Mouse (Mus musculus) G1E (cell line): ENCODE data around the gene Tubb4b. TPM values are rescaled to one million over a fixed set of nuclear protein-coding genes. Genes with fewer than 3 reads are reported as not detected.
A peak's percentile ranks its signal among the peaks of the same experiment; 100 is the strongest.
"Not testable (repeated sequence)": the region's sequence is repeated elsewhere in the genome, so short reads cannot be mapped to it uniquely, and the experiment has no call there.

Source experiments
- ATAC-seq: 2 replicates; pipeline ENCODE4 v1.8.0; 2016; ENCODE audit warnings: mild to moderate bottlenecking; ENCODE audit not compliant: insufficient number of reproducible peaks, poor library complexity, low FRiP score, severe bottlenecking; ENCODE audit errors: extremely low read depth
- DNase-seq: peaks from one replicate; pipeline ENCODE4 v3.0.0; 2012; ENCODE audit warnings: low spot score
- H3K27me3 ChIP-seq: 2 replicates; pipeline ENCODE4 v1.6.1; 2012; ENCODE audit warnings: mild to moderate bottlenecking, low read length, inconsistent platforms; ENCODE audit not compliant: insufficient read depth
- H3K36me3 ChIP-seq: replicated peaks from 2 replicates; pipeline ENCODE3; 2012; ENCODE audit warnings: mild to moderate bottlenecking, inconsistent platforms
- H3K4me1 ChIP-seq: 2 replicates; pipeline ENCODE4 v1.6.1; 2012; ENCODE audit warnings: low read depth, low read length, inconsistent platforms, mixed read lengths; ENCODE audit not compliant: insufficient read depth
- H3K4me3 ChIP-seq: 2 replicates; pipeline ENCODE4 v1.5.1; 2012; ENCODE audit warnings: low read depth, mild to moderate bottlenecking, inconsistent platforms, low read length, moderate library complexity, mixed read lengths
- H3K9me3 ChIP-seq: replicated peaks from 2 replicates; pipeline ENCODE4 v1.6.1; 2012; ENCODE audit warnings: inconsistent platforms
- CTCF ChIP-seq: IDR thresholded peaks from 2 replicates; pipeline ENCODE4 v1.5.1; 2012; ENCODE audit warnings: low read depth, low read length, inconsistent platforms, mixed read lengths
- GATA1 ChIP-seq: IDR thresholded peaks from 2 replicates; pipeline ENCODE4 v1.6.1; 2012; ENCODE audit warnings: borderline replicate concordance, low read length, inconsistent platforms, mixed read lengths
- GATA2 ChIP-seq: IDR thresholded peaks from 2 replicates; pipeline ENCODE4 v1.6.1; 2012; ENCODE audit warnings: low read depth, low read length, inconsistent platforms, borderline replicate concordance
- POLR2AphosphoS5 ChIP-seq: IDR thresholded peaks from 2 replicates; pipeline ENCODE4 v1.6.1; 2012; ENCODE audit warnings: low read depth, low read length, inconsistent platforms; ENCODE audit not compliant: insufficient replicate concordance
- TAL1 ChIP-seq: conservative IDR thresholded peaks from 2 replicates; pipeline ENCODE4 v1.6.1; 2012; ENCODE audit warnings: low read depth, low read length, inconsistent platforms, mixed read lengths
- polyA plus RNA-seq: library from polyadenylated mRNA; stranded (reverse); fragments of >175 nt; gene quantifications from 2 replicates; pipeline ENCODE4 v1.2.3, GENCODE M21; 2012
- total RNA-seq, 2 experiments: library from RNA; stranded (forward) in 1 of 2; stranded (reverse) in 1 of 2; fragments of 200-1000 nt in 1 of 2; fragments of >200 nt in 1 of 2; fragmentation: Nextera tagmentation in 1 of 2; gene quantifications; 2 replicates each; pipeline ENCODE4 v1.2.3; 2014 to 2017

The Tubb4b gene
- total and polyA plus RNA-seq, 3 experiments = 427 to 799 (median 639) TPM

DNA sequence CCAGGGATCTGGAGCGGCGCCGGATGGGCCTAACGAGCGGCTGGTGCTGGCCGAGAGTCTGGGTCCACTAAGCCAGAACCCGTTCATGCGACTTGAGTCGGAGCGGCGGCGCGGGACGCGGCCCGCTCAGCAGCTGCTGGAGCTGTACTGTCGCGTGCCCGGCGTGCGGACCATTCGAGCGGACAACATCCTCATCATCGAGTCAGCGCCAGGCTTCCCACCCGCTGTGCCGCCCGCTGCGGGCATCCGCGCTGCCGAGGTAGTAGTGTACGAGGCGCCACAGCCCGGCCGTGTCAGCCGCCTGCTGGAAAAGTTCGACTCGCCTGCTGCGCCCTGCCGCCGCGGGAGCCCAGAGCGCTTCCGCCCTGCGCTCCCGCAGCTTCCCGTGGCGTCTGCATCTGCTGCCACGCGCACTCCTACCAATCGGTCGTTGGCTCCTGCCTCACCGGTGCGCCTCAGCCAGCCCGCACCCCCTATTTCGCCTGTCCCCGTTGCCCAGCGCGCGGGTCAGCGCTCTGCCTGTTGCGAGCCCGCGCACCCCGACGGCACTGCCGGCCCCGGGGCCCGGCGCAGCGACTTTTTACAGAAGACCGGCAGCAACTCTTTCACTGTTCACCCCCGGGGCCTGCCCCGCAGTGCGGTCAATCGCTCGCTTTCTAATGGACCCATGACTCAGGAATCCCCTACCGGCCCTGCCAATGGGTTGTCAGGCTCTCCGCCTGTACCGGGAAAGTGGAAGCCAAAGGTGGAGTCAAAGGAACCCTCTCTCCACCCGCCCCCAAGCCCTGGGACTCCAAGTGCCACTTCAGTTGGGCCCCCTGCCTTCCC lies 38.5 kb upstream of the Tubb4b start:
- Histone ChIP-seq H3K27me3 (no peaks in the 10 kb centered on the region), H3K4me1 (peaks cover 70% of the 10 kb centered on the region), H3K4me3 (peak overlapping the region; percentile 89), H3K9me3 (no peaks in the 10 kb centered on the region), H3K36me3 (peaks cover 52% of the 10 kb centered on the region)
- no peak for DNase-seq
- TF ChIP-seq POLR2AphosphoS5 = no peak
- no peak for TF ChIP-seq GATA2
- TF ChIP-seq GATA1 = no peak
- TF ChIP-seq CTCF = no peak
- TF ChIP-seq TAL1 = no peak
- no peak for ATAC-seq

DNA sequence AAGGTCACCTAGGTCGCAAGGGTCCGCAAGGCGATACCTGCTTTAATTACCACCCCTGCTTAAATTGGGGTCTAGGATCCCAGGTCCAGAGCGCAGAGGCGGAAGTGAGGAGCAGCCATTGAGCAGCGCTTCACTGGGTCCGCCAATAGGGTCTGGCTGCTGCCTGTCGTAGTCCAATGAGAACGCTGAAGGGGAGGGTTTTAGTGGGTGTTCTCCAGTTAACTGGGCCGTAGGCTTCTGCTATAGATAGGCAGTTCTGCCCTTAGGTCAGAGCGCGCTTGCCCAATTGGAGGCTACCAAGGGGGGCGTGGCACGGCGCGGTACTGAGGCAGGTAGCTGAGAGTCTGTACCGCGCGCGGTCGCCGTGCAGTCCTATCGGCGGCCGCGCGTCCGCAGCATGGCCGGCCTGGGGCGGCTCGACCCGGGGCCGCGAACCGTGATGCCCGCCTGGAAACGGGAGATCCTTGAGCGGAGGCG lies 37.8 kb upstream of the Tubb4b start, which contains the start of gene Tprn:
Tprn (plus strand) TSS at position 328 of the 477 bp plus-strand sequence.
- H3K9me3 ChIP-seq = no peaks in the 10 kb centered on the region
- H3K27me3 ChIP-seq = no peaks in the 10 kb centered on the region
- peak; percentile 99 for DNase-seq
- TF ChIP-seq GATA1 (no peak), TAL1 (no peak), CTCF (no peak), GATA2 (no peak), POLR2AphosphoS5 (no peak)
- H3K4me1 ChIP-seq = peaks cover 66% of the 10 kb centered on the region
- ATAC-seq = peak; percentile 98
- H3K36me3 ChIP-seq = peaks cover 45% of the 10 kb centered on the region
- H3K4me3 ChIP-seq = peak within 1 kb of the TSS; percentile 89

DNA sequence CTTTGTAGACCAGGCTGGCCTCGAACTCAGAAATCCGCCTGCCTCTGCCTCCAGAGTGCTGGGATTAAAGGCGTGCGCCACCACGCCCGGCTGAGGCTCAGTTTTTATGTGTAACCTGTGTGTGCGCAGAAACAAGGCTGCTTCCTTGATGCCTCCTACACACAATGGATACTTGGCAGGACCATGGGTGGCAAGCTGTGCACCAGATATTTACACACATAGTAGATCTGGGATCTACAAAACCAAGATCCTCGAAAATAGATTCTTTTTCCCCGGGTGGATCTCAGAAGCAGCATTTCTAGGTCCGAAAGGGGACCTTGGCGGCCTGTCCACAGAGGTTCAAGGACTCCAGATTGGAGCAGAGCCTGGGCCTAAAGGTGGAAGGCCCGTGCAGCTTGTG lies 37.4 kb upstream of the Tubb4b start:
- H3K4me1 ChIP-seq = peaks cover 65% of the 10 kb centered on the region
- no peak for ATAC-seq

DNA sequence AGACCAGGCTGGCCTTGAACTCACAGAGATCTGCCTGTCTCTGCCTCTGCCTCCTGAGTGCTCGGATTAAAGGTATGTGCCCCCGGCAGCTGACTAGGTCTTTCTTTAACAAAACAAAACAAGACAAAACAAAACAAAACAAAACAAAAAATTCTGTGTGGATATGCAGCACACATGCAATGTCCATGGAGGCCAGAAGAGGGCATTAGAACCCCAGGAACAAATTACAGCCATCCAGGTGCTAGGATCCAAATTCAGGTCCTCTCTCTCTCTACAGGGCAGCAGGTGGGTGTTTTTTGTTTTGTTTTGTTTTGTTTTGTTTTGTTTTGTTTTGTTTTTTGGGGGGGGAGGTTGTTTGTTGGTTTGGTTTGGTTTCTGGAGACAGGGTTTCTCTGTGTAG lies 34.4 kb upstream of the Tubb4b start:
- no peak for TF ChIP-seq POLR2AphosphoS5
- TF ChIP-seq CTCF = peak; percentile 46; the same call in 1 of the 2 replicates
- no peaks in the 10 kb centered on the region for H3K27me3 ChIP-seq
- peaks cover 20% of the 10 kb centered on the region for H3K36me3 ChIP-seq
- no peaks in the 10 kb centered on the region for H3K9me3 ChIP-seq
- no peak for ATAC-seq
- H3K4me3 ChIP-seq = no peak overlapping the region
- H3K4me1 ChIP-seq = peaks cover 48% of the 10 kb centered on the region
- no peak for DNase-seq

More for the DNA sequence above, 37.4 kb upstream of the Tubb4b start:
- H3K9me3 ChIP-seq = no peaks in the 10 kb centered on the region
- no peaks in the 10 kb centered on the region for H3K27me3 ChIP-seq
- H3K36me3 ChIP-seq = peaks cover 43% of the 10 kb centered on the region
- TF ChIP-seq TAL1 (no peak), GATA1 (no peak), GATA2 (no peak), POLR2AphosphoS5 (no peak), CTCF (no peak)
- peak overlapping the region; percentile 89 for H3K4me3 ChIP-seq
- no peak for DNase-seq

DNA sequence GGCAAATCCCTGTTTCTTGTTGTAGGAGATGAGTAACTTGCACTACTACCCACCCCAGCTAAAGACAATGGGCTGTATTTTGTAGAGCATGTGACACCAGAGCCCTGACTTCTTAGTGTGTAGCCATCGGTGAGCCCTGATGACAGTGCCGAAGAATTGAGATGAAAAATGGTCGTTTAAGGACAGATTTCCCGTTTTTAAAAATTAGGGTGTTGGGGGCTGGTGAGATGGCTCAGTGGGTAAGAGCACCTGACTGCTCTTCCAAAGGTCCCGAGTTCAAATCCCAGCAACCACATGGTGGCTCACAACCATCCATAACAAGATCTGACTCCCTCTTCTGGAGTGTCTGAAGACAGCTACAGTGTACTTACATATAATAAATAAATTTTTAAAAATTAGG lies 32.7 kb upstream of the Tubb4b start:
- ATAC-seq, H3K9me3 ChIP-seq, H3K4me3 ChIP-seq, H3K27me3 ChIP-seq, DNase-seq: not testable (repeated sequence)
- H3K4me1 ChIP-seq = peaks cover 48% of the 10 kb centered on the region
- peaks cover 31% of the 10 kb centered on the region for H3K36me3 ChIP-seq

DNA sequence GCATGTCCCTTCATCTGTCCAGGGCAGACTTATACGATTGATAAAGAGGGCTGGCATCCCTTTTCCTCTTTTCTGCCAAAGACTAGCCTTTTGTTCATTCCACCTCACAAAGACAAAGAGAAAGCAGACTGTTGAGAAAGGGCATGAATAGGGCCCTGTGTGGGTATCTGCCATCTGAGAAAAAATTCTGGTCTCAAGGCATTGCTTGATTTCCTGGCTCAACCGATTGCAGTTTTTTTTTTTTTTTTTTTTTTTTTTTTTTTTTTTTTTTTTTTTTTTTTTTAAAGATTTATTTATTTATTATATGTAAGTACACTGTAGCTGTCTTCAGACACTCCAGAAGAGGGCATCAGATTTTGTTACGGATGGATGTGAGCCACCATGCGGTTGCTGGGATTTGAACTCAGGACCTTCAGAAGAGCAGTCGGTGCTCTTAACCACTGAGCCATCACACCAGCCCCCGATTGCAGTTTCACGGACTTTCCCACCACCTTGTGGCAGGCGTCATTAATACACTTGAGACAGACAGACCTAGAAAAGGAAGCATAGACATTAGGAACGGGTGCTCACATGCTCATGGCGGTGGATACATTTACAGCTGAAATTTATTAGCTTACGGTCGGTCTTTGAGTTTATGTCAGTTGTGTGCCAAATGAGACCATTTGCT lies 32.1 kb upstream of the Tubb4b start:
- peak overlapping the region; percentile 98 for H3K4me3 ChIP-seq
- peak; percentile 33 for DNase-seq
- H3K27me3 ChIP-seq, ATAC-seq, H3K9me3 ChIP-seq: not testable (repeated sequence)
- peaks cover 37% of the 10 kb centered on the region for H3K36me3 ChIP-seq
- H3K4me1 ChIP-seq = peaks cover 44% of the 10 kb centered on the region
